Mouse (Mus musculus): ENCODE data around the gene Sec1. TPM values are rescaled to one million over a fixed set of nuclear protein-coding genes. Genes with fewer than 3 reads are reported as not detected.
"Not testable (repeated sequence)": the region's sequence is repeated elsewhere in the genome, so short reads cannot be mapped to it uniquely, and the experiment has no call there.

The Sec1 gene
- total and polyA plus RNA-seq, 2 experiments from 2014 or later = 0.37 to 1.0 TPM

- no peaks in the 10 kb centered on the region for H3K36me3 ChIP-seq (ENCODE audit: insufficient read depth, low read length)
- H3K9me3 ChIP-seq (ENCODE audit: low read length) = no peaks in the 10 kb centered on the region
- DNase-seq (ENCODE audit: low spot score) (no peak), ATAC-seq (ENCODE audit: low FRiP score) (no peak)
- no peaks in the 10 kb centered on the region for H3K27me3 ChIP-seq (ENCODE audit: insufficient read depth, low read length)
- WGBS = 97% methylated on average over 9 of the region's 9 CpGs
- H3K27ac ChIP-seq (ENCODE audit: low read depth, low read length) = no peak overlapping the region
- H3K4me2 ChIP-seq (ENCODE audit: low read depth, low read length, poor library complexity, severe bottlenecking) = no peak overlapping the region
- TF ChIP-seq CTCF (IDR thresholded peaks at IDR 0.05) = peak; percentile 24; the same call in 1 of the 2 replicates
- H3K4me3 ChIP-seq (ENCODE audit: low read depth, low read length) = no peak overlapping the region
- no peaks in the 10 kb centered on the region for H3K4me1 ChIP-seq (ENCODE audit: insufficient read depth, low read length)
- no peak overlapping the region for H3K9ac ChIP-seq (replicated peaks; ENCODE audit: low read length, poor library complexity, severe bottlenecking)
These were observed 25.3 kb downstream of the Sec1 start for GRCm38 (mm10) chr7:45668921-45669320.

- H3K27me3 ChIP-seq (ENCODE audit: insufficient read depth, low read length) = no peaks in the 10 kb centered on the region
- H3K4me2 ChIP-seq (ENCODE audit: low read depth, low read length, poor library complexity, severe bottlenecking) = no peak overlapping the region
- H3K27ac ChIP-seq (ENCODE audit: low read depth, low read length) = no peak overlapping the region
- DNase-seq (ENCODE audit: low spot score) = peak; percentile 42
- H3K4me3 ChIP-seq (ENCODE audit: low read depth, low read length) = no peak overlapping the region
- no peaks in the 10 kb centered on the region for H3K4me1 ChIP-seq (ENCODE audit: insufficient read depth, low read length)
- WGBS = 64% methylated on average over 14 of the region's 14 CpGs
- no peaks in the 10 kb centered on the region for H3K9me3 ChIP-seq (ENCODE audit: low read length)
- ATAC-seq (ENCODE audit: low FRiP score) = no peak
- H3K9ac ChIP-seq (replicated peaks; ENCODE audit: low read length, poor library complexity, severe bottlenecking) = no peak overlapping the region
- TF ChIP-seq CTCF (IDR thresholded peaks at IDR 0.05) = no peak
- H3K36me3 ChIP-seq (ENCODE audit: insufficient read depth, low read length) = no peaks in the 10 kb centered on the region
These were observed 26.4 kb downstream of the Sec1 start for GRCm38 (mm10) chr7:45667761-45668160.

- Histone ChIP-seq H3K9ac (replicated peaks; ENCODE audit: low read length, poor library complexity, severe bottlenecking) (no peak within 1 kb of the TSS), H3K4me1 (ENCODE audit: insufficient read depth, low read length) (no peaks in the 10 kb centered on the region), H3K36me3 (ENCODE audit: insufficient read depth, low read length) (no peaks in the 10 kb centered on the region), H3K9me3 (ENCODE audit: low read length) (no peaks in the 10 kb centered on the region), H3K4me3 (ENCODE audit: low read depth, low read length) (no peak within 1 kb of the TSS), H3K4me2 (ENCODE audit: low read depth, low read length, poor library complexity, severe bottlenecking) (no peak within 1 kb of the TSS), H3K27ac (ENCODE audit: low read depth, low read length) (no peak within 1 kb of the TSS), H3K27me3 (ENCODE audit: insufficient read depth, low read length) (no peaks in the 10 kb centered on the region)
- TF ChIP-seq CTCF (IDR thresholded peaks at IDR 0.05) = no peak
- ATAC-seq (ENCODE audit: low FRiP score) (no peak), DNase-seq (ENCODE audit: low spot score) (no peak)
- 84% methylated on average over 7 of the region's 7 CpGs for WGBS
These were observed 28.0 kb downstream of the Sec1 start, which contains the start of gene Fut2 for GRCm38 (mm10) chr7:45666161-45666560. Fut2 (minus strand) TSS chr7:45666394.

- ATAC-seq (ENCODE audit: low FRiP score) = no peak
- DNase-seq (ENCODE audit: low spot score) = no peak
These were observed 28.7 kb downstream of the Sec1 start for GRCm38 (mm10) chr7:45665303-45666138.

GRCm38 (mm10) chr7:45661702-45662101 is 32.5 kb downstream of the Sec1 start:
- not testable (repeated sequence) for H3K27ac ChIP-seq (ENCODE audit: low read depth, low read length); H3K4me1 ChIP-seq (ENCODE audit: insufficient read depth, low read length); H3K4me2 ChIP-seq (ENCODE audit: low read depth, low read length, poor library complexity, severe bottlenecking); H3K27me3 ChIP-seq (ENCODE audit: insufficient read depth, low read length); H3K9ac ChIP-seq (replicated peaks; ENCODE audit: low read length, poor library complexity, severe bottlenecking); H3K36me3 ChIP-seq (ENCODE audit: insufficient read depth, low read length); H3K9me3 ChIP-seq (ENCODE audit: low read length); DNase-seq (ENCODE audit: low spot score); ATAC-seq (ENCODE audit: low FRiP score); H3K4me3 ChIP-seq (ENCODE audit: low read depth, low read length)
- 89% methylated on average over 6 of the region's 6 CpGs for WGBS

More at GRCm38 (mm10) chr7:45665303-45666138, 28.7 kb downstream of the Sec1 start:
- no peak for TF ChIP-seq CTCF (IDR thresholded peaks at IDR 0.05)
- 61% methylated on average over 13 of the region's 13 CpGs for WGBS
- Histone ChIP-seq H3K27me3 (ENCODE audit: insufficient read depth, low read length) (no peaks in the 10 kb centered on the region), H3K9ac (replicated peaks; ENCODE audit: low read length, poor library complexity, severe bottlenecking) (no peak overlapping the region), H3K4me3 (ENCODE audit: low read depth, low read length) (no peak overlapping the region), H3K27ac (ENCODE audit: low read depth, low read length) (no peak overlapping the region), H3K36me3 (ENCODE audit: insufficient read depth, low read length) (no peaks in the 10 kb centered on the region), H3K4me2 (ENCODE audit: low read depth, low read length, poor library complexity, severe bottlenecking) (no peak overlapping the region), H3K9me3 (ENCODE audit: low read length) (no peaks in the 10 kb centered on the region), H3K4me1 (ENCODE audit: insufficient read depth, low read length) (no peaks in the 10 kb centered on the region)

GRCm38 (mm10) chr7:45660746-45661478 is 33.3 kb downstream of the Sec1 start:
- no peak for DNase-seq (ENCODE audit: low spot score)
- Histone ChIP-seq H3K9ac (replicated peaks; ENCODE audit: low read length, poor library complexity, severe bottlenecking) (no peak overlapping the region), H3K27me3 (ENCODE audit: insufficient read depth, low read length) (no peaks in the 10 kb centered on the region), H3K27ac (ENCODE audit: low read depth, low read length) (no peak overlapping the region), H3K4me1 (ENCODE audit: insufficient read depth, low read length) (no peaks in the 10 kb centered on the region), H3K36me3 (ENCODE audit: insufficient read depth, low read length) (no peaks in the 10 kb centered on the region), H3K9me3 (ENCODE audit: low read length) (no peaks in the 10 kb centered on the region), H3K4me2 (ENCODE audit: low read depth, low read length, poor library complexity, severe bottlenecking) (no peak overlapping the region), H3K4me3 (ENCODE audit: low read depth, low read length) (no peak overlapping the region)
- 86% methylated on average over 11 of the region's 11 CpGs for WGBS
- no peak for ATAC-seq (ENCODE audit: low FRiP score)
- no peak for TF ChIP-seq CTCF (IDR thresholded peaks at IDR 0.05)
